Mouse (Mus musculus): ENCODE data around the gene Phf5a.
"Not testable (repeated sequence)": the region's sequence is repeated elsewhere in the genome, so short reads cannot be mapped to it uniquely, and the experiment has no call there.

Gene Phf5a

GRCm38 (mm10) chr15:81871604-81872261 is at the start of gene Phf5a:
Gene Phf5a, minus strand, starts transcription at chr15:81871911.
- DNase-seq, result peak; percentile 80 to 85

GRCm38 (mm10) chr15:81921255-81921654 is 49.5 kb upstream of the Phf5a start:
- DNase-seq, result peak in 1 of 2 experiments; percentile 40

DNA sequence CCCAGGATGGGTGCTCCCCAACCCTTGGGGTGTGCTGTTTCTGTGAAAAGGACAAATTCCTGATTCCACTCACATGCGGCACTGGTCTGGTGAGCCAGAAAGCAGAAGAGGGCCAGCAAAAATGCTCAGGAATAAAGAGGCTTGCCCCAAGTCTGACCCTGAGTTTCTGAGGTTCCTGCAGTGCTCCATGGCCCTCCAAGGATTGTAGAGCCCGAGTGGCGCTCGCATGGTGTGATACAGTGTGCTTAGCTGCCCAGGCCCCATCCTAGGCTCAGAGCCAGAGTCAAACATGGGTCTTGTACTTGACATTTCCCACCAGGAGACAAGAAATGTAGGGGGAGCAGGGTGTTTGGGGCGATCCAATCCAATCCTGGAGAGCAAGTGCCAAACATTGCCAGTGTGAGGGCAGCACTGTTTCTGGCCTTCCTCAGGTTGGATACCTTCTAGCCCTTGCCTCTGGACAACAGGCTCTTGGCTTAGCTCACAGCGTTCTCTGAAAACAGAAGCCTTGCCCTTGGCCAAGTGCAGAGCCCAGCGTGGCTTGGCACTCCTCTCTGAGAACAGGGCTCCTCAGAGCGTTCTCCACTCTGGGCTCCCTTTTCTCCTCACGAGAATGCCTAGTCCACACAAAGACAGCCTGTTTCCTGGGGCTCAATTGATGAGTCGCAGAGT is 49.0 kb upstream of the Phf5a start:
- DNase-seq, result peak; percentile 58

- DNase-seq, result no peak
Measured at GRCm38 (mm10) chr15:81919062-81919461, 47.4 kb upstream of the Phf5a start.

DNA sequence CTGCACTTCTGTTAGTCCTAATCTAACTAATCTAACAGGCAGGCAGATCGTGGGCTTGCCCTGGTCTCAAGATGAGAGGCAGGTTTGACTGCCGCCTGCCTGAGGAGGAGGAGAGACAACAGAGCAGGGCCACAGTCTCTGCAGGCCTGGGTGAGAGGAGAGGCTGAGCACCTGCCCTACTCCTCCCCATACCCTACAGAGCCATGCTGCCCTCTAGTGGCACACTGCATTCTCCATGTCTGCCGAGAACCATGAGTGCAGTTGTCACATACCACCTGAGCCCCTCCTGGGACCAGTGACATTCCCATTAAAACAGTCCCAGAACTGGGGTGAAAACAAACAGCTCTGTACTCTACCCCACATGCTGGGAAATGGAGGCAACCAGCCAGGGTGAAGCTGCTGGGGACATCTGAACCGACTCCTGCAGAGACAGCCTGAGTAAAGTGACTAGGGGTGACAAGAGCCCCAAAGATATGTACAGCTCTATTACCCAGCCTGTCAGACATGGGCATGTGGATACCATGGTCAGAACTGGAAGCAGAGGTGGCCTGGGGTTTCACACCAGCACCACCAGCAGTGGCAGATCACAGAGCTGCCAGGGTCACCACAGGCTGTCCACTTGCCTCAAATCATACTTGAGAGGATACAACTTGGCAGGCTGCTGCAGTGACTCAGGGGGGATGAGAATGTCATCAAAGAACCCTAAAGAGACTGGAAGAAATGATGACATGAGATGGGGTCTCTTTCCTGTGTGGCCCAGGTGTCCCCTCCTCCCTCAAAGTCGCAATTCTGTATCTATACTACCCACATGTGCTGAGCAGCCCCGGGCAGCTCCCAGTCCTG is 46.1 kb upstream of the Phf5a start:
- peak; percentile 74 to 76 for DNase-seq

DNA sequence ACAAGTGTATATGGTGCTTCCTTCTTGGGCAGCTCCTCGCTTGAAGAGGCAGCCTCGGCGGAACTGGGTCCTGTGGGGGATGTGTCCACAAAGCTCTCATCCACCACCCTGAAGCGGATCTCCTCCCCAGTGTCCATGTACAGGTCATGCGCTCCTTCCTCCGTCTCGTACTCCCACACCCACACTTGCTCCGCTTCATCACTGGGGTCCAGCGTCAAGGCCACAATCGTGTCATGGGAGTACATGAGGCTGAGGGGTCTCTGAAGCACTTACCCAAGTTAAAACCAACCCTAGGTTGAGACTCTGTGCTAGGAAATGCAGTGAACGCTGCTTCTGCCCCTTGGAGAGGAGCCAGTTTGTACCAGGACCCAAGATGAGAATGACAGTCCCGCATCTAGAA is 45.5 kb upstream of the Phf5a start:
- no peak for DNase-seq

GRCm38 (mm10) chr15:81915663-81916062 is 44.0 kb upstream of the Phf5a start:
- no peak for DNase-seq

GRCm38 (mm10) chr15:81914668-81915067 is 43.0 kb upstream of the Phf5a start:
- no peak for DNase-seq

- DNase-seq, result no peak
Measured at GRCm38 (mm10) chr15:81912498-81912897, 40.8 kb upstream of the Phf5a start.

GRCm38 (mm10) chr15:81908767-81909166 is 37.1 kb upstream of the Phf5a start:
- not testable (repeated sequence) for DNase-seq

GRCm38 (mm10) chr15:81907953-81908352 is 36.2 kb upstream of the Phf5a start:
- no peak for DNase-seq

- DNase-seq, result peak; percentile 82 to 83
Measured at GRCm38 (mm10) chr15:81904939-81905338, 33.2 kb upstream of the Phf5a start.

- DNase-seq, result peak; percentile 49 to 61
Measured at GRCm38 (mm10) chr15:81898751-81899150, 27.0 kb upstream of the Phf5a start.

DNA sequence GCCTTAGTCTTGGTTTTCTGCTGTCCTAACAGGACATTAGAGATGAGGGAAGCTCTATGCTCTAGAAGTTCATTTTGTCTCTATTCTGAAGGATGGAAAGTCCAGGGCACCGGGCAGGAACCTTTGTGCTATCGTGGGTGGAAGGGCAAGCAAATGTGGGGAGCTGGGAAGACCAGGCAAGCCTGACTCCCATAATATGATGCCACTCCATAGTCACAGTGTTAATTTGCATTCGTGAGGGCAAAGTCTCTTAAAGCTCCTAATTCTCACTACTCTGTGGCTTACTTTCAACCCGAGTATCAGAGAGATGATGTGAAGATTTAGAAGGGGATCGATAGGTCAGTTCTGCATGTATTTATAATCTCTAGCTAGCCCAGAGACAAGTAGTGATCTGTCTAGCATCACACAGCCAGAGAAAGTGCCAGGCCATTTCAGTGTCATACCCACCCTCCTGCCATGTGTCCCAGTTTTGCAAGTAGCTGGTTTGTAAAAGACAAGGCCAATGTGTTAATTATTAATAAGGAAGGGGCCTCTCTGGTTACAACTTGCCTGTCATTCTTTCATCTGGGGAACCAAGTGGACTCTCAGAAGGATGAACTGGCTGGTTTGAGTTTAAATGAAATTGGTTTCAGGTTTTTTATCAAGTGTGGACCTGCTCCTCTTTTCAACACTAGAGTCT is 26.0 kb upstream of the Phf5a start:
- no peak for DNase-seq

DNA sequence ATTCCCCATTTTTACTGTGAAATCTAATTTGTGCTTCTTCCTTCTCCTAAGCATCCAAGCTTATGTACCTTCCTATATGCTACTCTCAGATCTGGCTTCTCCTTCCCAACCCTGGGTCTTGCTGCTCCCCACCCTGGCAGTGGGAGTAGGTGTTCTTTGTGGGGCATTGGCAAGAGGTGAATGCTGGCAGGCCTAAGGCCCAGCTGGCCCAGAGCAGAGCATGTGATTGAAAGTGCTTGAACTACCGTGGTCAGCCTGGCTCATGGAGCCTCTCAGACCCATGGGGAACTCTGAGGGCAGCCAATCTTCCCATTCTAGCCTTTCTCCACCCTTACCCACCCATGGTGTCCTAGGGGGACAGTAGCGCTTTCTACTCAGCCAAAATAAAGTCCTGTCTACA is 24.7 kb upstream of the Phf5a start:
- DNase-seq, result no peak

DNA sequence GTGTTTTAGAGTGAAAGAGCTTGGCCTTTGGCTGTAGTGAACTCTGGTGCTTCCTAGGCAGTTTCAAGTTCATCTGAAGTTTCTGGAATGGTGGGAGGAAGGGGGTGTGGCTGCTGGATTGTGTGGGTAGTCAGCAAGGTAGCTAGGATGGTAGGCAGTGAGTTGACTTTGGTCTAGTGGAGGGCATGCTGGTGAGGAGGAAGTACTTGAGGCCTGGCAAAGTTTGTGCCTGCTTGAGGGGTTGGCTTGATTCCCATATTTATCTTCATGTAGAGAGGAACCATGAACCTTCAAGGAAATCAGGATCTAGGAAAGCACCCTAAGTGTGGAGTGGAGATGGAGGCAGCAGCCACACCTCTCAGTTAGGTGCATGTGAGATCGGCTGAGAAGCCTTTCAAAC is 22.3 kb upstream of the Phf5a start:
- DNase-seq, result no peak

DNA sequence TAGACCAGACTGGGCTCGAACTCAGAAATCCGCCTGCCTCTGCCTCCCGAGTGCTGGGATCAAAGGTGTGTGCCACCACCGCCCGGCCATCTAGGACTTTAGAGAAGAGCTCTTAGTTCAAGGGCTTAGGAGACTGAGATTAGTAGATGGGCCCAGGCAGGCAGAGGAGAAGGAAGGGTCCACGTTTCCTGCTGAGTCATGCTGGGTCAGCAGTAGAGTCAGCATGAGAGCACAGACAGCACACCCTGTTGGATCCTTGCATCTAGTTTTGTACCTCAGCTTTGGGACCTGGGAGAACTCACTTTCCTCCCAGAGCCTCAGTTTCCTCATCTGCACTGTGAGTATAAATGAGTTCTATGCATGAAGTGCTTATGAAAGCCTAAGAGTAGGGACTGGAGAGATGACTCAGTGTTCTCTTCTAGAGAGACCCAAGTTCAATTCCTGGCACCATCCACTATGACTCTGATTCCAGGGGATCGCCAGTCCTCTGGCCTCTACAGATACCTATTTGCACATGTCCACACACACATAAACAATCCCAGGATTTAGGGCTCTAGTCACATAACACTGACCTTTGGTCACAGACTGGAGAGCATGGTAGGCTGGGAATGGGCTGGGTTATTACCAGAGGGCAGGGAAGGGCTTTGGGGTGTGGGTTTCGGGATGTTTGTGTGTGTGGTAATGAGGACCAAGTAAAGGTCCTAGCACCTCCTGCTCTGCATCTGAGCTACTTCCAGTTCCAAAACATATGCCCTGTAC is 20.3 kb upstream of the Phf5a start:
- no peak for DNase-seq

DNA sequence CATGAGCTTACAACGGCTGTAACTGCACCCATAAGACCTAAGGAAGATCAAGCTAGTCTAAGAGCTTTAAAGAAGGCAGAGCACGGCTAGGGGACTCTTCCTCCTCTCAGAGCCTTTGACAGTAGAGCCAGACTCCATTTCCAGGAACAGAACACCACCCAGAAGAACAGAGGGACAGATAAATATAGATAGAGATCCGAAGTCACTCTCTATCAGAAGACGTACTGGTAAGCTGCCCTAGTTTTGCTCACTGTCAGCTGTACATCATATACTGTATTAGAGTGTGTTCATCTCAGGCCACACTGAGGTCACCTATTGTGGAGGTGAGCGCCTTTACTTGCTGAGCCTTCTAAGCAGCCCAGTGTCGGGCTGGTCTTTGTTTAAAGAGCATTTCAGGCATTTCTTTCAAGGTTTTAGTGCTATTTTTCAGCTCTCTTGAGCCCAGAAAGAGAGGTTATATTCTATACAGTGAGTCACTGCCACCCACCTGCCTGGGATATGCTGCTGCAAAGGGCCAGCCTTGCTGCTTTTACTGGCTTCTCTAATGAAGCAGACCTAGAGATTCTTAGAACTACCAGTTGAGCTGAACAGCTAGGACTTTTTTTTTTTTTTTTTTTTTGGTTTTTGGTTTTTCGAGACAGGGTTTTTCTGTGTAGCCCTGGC is 19.6 kb upstream of the Phf5a start:
- DNase-seq, result no peak

DNA sequence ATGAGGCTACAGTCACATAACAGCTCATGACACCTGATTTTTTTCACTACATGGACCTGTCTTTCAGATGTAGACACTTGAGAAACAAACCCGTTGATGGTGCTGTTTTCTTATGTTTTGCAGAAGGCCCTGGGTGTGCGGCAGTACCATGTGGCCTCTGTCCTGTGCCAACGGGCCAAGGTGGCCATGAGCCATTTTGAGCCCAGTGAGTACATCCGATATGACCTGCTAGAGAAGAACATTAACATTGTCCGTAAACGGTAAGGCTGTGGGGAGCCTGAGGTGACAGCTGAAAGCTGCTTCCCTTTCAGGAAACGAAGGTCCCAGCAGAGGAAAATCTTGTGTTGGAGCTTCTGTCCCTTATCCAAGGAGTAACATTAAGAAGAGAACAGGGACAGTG is 17.5 kb upstream of the Phf5a start:
- DNase-seq, result peak; percentile 73 to 74

- no peak for DNase-seq
Measured at GRCm38 (mm10) chr15:81886795-81887550, 15.3 kb upstream of the Phf5a start.

DNA sequence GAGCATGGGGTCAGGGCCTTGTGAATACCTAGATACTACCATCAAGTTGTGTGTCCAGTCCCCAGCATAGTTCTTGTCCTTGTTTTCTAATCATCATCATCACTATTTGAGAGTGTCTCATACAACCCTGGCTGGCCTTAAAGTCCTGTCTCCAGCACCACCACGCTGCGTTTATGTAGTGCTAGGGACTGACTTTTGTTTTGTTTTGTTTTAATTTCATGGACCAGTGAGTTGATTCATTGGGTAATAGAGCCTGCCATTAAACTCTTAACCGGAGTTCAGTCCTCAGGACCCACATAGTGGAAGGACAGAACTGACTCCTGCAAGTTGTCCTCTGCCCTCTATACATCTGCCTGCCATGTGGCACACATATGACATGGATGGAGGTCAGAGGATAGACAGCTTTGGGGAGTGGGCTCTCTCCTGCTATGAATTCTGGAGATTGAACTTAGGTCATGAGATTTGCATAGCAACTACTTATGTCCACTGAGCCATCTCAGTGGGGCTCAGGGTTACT is 13.8 kb upstream of the Phf5a start:
- DNase-seq, result no peak
